Mouse (Mus musculus) heart, adult 9 months (tissue): ENCODE measurements at regions not wholly inside any gene's neighbourhood (a gene's known extent, or its start where the extent isn't known, plus 50 kb on each side); places are given as distances from the start of the nearest gene placed in this dataset.
"Not testable (repeated sequence)": the region's sequence is repeated elsewhere in the genome, so short reads cannot be mapped to it uniquely, and the experiment has no call there.

Experiments
- DNase-seq, 2 experiments: peaks; one replicate each; pipeline ENCODE4 v3.0.0; 2022; ENCODE audit warnings: low spot score in 2 of 2

GRCm38 (mm10) chr4:64432097-64432496 is 385.3 kb upstream of the Tnc start:
- no peak for DNase-seq

GRCm38 (mm10) chr4:64437744-64438594 is 391.2 kb upstream of the Tnc start:
- peak in 1 of 2 experiments; percentile 4 for DNase-seq

DNA sequence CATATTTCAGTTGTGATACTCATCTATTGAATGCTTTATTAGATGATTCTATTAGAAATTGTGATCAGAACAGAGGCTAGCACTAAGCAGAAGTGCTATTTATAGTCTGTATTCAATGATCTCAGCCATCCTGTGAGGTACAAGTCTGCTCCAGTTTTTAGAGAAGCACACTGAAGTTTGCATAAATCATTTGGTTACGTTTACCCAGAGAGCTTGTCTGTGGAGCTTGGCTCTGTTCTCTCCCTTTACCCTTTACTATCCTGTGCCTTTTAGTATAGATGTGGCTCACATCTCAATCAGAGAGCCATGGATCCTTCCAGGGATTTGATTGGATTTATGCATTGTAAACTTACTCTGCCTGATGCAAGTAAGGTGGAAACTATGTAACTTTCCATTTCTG is 404.6 kb upstream of the Tnc start:
- no peak for DNase-seq

DNA sequence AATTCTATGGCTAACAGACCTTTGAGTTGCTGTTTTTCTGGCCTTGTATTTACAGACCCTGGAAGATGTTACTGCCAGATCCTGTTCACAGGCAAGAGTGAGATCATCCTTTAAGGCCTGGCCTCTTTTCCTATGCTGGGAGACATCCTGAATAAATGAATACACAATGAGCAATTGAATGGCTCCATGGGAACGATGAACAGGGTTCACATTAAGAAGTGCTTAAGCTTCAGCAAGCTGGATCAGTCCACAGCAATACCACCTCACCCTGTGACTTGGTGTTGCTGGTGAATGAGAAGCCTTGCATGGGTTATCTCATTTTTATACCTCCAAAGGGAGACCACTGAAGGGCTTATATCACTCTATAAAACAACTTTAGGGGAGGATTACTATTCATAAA is 405.1 kb upstream of the Tnc start:
- DNase-seq = no peak

DNA sequence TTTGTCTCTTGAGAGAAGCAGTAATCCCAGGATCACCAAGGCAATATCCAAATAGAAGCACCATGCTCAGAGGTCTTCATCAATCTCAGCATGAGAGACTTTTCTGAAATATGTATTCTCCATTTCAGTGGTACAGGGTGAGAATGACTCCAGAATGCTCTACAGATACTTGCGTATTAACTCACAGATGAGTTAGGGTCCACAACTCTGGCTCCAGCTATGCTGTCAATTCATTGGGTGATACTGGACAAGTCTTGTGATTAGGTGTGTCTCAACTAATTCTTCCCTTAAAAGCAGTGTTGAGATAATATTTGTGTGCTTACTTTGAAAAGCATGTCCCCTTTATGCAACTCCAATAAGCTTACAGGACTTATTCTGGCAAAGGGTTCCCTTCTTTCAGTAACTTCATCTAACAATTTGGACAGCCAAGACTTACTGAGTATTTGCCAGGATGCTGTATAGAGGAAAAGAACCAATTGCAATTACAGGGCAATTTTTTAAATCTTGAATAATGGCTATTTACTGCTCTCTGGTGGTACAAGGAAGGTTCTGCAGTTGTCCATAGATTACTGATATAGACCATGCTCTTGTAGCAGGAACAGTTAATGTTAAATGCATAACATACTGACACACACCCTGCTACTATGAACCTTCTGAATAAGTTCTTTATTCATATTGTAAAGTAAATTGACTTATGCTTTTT is 445.6 kb upstream of the Tnc start:
- no peak for DNase-seq

- not testable (repeated sequence) for DNase-seq
Observed at GRCm38 (mm10) chr4:64497759-64498158, 450.9 kb upstream of the Tnc start.

DNA sequence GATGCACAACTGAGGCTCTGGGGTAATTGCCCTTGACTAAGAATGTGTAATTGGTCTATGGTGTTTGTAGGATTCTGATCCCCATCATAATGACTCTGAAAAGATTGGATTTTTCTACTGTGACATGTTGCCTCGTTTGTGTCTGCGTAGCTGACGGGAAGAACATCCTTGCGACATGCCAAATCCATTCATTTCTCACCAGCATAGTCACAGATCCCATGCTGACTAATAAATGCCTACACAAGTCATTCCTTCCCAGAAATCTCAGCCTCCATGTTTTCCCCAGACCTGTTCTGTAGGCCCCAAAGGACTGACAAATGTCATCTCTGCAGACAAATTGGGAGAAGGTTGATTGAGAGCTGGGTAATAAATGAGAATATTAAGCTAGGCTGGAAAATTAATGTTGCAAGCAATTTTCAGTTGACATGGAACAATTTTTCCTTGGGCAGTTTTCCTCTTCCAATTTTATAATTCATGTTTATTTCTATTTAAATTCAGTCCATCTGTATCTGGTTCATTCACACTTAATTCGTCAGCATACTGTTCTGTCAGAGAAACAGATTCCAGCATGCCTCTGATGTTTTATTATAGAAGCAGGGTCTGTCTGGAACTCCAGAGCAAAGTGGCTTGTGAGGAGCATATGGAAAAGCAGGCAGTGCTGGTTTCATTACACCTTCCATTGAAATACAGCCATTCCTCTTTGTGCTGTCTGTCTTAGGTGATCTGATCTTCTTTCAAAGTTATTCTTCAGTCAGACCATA is 454.0 kb upstream of the Tnc start:
- no peak for DNase-seq

GRCm38 (mm10) chr4:64521883-64522282 is 475.1 kb upstream of the Tnc start:
- DNase-seq = no peak

- DNase-seq = no peak
Observed at GRCm38 (mm10) chr4:64527724-64528332, 481.0 kb upstream of the Tnc start.

GRCm38 (mm10) chr4:64530585-64530984 is 483.8 kb upstream of the Tnc start:
- no peak for DNase-seq

GRCm38 (mm10) chr4:64533019-64533418 is 486.2 kb upstream of the Tnc start:
- no peak for DNase-seq

DNA sequence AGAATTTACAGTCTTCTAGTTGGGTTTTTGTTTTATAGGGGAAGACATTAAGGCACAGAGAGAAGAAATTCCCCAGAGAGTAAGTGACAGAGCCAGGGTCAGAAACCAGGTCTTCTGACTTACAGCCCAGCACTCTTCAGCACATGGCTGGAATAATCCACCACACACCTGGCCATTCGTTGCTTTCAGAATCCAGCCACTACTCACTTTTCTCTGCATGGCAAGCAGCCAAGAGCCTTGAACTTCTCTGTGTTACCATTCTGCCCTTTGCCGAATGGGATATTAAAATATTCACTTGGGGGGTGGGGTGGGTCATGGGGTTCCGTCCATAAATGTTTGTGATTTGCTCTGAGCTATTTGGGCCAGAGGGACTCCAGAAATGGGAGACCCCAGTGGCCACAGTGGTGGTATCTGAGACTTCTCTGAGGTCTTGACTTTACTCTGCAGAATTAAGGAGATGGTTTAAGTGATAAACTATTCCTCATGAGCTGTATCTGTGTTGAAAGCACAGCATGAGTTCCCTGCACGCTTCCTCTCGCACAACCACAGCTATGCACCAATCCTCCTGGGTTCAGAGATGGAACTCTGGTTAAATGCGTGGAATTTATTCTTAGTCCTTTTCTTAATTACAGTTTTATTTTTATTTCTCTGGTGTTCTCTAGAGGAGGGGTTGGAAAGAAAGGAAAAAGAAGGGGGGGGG is 488.9 kb upstream of the Tnc start:
- no peak for DNase-seq

- DNase-seq = no peak
Observed at GRCm38 (mm10) chr4:64538009-64538408, 491.2 kb upstream of the Tnc start.

DNA sequence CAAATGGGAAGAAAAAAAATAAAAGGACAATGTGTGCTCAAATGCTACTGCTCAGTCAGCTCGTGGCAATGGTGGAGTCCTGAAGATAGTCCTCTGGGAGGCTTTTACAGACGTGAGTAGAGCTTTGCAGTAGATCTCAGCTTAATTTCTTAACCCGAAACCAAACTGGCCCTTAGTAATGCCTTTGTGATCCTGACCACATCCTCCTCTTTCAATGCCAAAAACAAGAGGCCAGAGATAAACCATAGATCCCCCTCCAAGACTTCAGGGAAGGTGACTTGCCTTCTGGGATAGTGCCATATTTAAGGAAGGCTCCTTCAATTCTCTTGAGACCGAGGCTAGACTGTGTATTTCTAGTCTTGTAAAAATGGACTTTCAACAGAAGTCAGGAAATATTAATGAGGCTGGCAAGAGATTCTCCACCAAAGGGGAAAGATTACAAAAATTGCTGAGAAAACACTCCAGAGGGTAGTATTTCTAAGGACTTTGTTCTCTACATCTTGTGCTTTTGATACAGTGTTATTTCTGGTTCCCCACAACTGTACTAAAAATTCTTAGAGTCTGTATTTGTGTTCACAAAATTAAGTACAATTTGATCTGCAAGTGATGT is 497.9 kb upstream of the Tnc start:
- DNase-seq = peak in 1 of 2 experiments; percentile 7

GRCm38 (mm10) chr4:64546386-64546785 is 499.6 kb upstream of the Tnc start:
- no peak for DNase-seq

GRCm38 (mm10) chr4:64562511-64562910 is 515.7 kb upstream of the Tnc start:
- DNase-seq = no peak

- DNase-seq = no peak
Observed at GRCm38 (mm10) chr4:64563996-64564395, 517.2 kb upstream of the Tnc start.

DNA sequence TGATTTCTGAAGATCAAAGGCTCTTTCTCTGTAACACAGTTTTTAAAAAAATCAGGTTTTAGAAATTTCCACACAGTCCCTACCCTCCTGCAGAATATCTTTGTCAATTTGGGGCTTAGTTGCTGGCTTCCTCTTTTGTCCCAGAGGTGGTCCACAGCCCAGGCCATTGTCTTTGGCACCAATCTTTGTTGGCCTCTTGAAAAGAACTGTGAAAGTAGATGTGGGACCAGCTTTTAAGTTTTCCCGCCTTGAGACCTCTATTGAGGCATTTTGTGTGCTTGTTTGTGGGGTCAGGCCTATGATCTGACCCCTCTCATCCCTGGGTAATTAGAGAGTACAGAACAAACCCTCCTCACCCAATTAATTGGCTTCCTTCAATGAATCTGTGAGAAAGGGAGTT is 523.9 kb upstream of the Tnc start:
- DNase-seq = no peak

- no peak for DNase-seq
Observed at GRCm38 (mm10) chr4:64575901-64576300, 529.1 kb upstream of the Tnc start.

DNA sequence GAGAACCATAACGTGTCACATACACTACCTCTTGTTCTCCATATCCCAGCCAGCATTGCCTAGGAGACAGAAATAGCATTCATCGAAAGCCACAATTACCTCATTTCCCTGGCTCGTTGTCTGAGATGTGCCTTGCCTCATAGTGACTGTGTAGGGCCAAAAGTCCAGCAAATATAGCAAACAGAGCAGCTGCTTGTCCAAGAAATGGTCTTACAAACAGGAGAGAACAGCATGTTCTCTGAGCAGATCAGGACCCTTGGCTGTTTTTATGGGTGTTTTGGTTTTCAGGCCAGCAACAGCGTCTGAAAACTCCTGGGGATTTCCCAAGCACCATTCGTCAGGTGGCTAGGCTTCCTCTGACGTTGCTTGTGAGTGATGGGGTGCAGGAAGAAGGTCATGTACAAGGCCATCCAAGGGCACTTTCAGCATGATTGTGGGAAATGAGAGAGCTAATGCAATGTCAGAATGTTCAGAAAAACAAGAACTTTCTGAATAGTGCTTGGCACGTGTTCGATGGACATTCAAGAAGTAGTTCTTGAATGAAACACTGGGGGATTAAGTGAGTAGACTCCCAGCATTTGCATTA is 528.9 kb upstream of the Pappa start:
- DNase-seq = peak; percentile 66 to 85

GRCm38 (mm10) chr4:64598465-64598864 is 525.5 kb upstream of the Pappa start:
- DNase-seq = no peak
